Mouse (Mus musculus): ENCODE measurements at regions not wholly inside any gene's neighbourhood (a gene's known extent, or its start where the extent isn't known, plus 50 kb on each side); places are given as distances from the start of the nearest gene placed in this dataset.

- TF ChIP-seq CTCF (IDR thresholded peaks at IDR 0.05): no peak
- 0 out of 2 replicates have a peak, but pooled peaks have one; percentile 22 for TF ChIP-seq EP300 (IDR thresholded peaks at IDR 0.05)
These were observed 75.1 kb upstream of the Gm9887 start for GRCm38 (mm10) chr12:69447322-69447827.
